8 mouse cellular contexts compared by ENCODE assay signal in the genomic region with DNA sequence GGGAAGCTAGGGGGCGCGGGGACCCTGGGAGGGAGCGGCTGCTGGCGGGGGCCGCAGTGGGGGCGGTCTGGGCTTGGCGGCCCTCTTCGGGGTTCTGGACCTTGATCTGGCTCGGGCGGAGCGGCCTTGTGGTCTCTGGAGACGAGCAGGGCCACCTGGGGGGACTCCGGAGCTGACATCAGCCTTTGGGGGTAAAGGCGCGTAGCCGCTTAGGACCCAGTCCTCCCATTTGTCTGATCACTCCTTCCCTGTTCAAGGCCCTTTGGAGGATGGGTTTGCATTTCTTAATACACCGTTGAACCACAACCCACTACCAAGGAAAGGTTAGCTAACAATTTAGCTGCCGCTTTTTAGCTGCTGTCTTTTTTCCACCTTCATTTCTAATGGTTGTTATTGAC. TPM values are rescaled to one million over a fixed set of nuclear protein-coding genes. Genes with fewer than 3 reads are reported as not detected.
DNase-seq lines count a peak whose midpoint lies in the region; ATAC-seq and TF ChIP-seq lines count a peak whose summit lies in the region.

No protein-coding gene starts in this region.

- ATAC-seq in hindbrain, embryonic 15.5 days (ENCODE audit: low FRiP score, low read depth): no peak; the same call in 1 of the 2 replicates
- peak; percentile 74 for ATAC-seq in midbrain, embryonic 13.5 days

- no peaks in the 10 kb centered on the region for H3K9me3 ChIP-seq in hindbrain, embryonic 15.5 days
- H3K9me3 ChIP-seq in midbrain, embryonic 13.5 days: no peaks in the 10 kb centered on the region

- no peaks in the 10 kb centered on the region for H3K27me3 ChIP-seq in hindbrain, embryonic 15.5 days
- H3K27me3 ChIP-seq in midbrain, embryonic 13.5 days: no peaks in the 10 kb centered on the region

- H3K4me2 ChIP-seq in hindbrain, embryonic 15.5 days: peak overlapping the region; percentile 52
- H3K4me2 ChIP-seq in midbrain, embryonic 13.5 days (replicated peaks): peak overlapping the region; percentile 51

- WGBS in hindbrain, embryonic 15.5 days: 10% methylated on average over 17 of the region's 18 CpGs
- WGBS in midbrain, embryonic 13.5 days: 35% methylated on average over 17 of the region's 18 CpGs

- peaks cover 10% of the 10 kb centered on the region for H3K4me1 ChIP-seq in hindbrain, embryonic 15.5 days (replicated peaks)
- H3K4me1 ChIP-seq in midbrain, embryonic 13.5 days (replicated peaks): peaks cover 21% of the 10 kb centered on the region

- intact Hi-C loops in left cerebral cortex, adult 2 months (cut with DNase I): no loop called here
- intact Hi-C loops in left cerebral cortex, postnatal 36 days (cut with DNase I): no loop called here

- no peak for DNase-seq in left cerebral cortex, adult 2 months (ENCODE audit: extremely low spot score in 1 of 2, low spot score in 2 of 2)
- no peak for DNase-seq in left cerebral cortex, postnatal 36 days (ENCODE audit: low spot score in 2 of 2)
- DNase-seq in brain, adult 2 months (ENCODE audit: low read depth, low spot score): peak; percentile 12
- DNase-seq in ovary, adult 18-20 months (ENCODE audit: low spot score): no peak
- no peak for DNase-seq in frontal cortex, adult 2 months (ENCODE audit: extremely low spot score in 1 of 2, low spot score in 1 of 2)
- no peak for DNase-seq in retina, embryonic 14.5 days (ENCODE audit: low spot score)

- no peaks in the 10 kb centered on the region for H3K36me3 ChIP-seq in hindbrain, embryonic 15.5 days
- H3K36me3 ChIP-seq in midbrain, embryonic 13.5 days: no peaks in the 10 kb centered on the region

- TF ChIP-seq CTCF in left cerebral cortex, adult 2 months (IDR thresholded peaks at IDR 0.05): no peak; the same call in 1 of the 2 replicates

- peak overlapping the region; percentile 76 for H3K4me3 ChIP-seq in left cerebral cortex, adult 2 months
- H3K4me3 ChIP-seq in hindbrain, embryonic 15.5 days: peak overlapping the region; percentile 80
- peak overlapping the region; percentile 73 for H3K4me3 ChIP-seq in midbrain, embryonic 13.5 days (replicated peaks)

- peak overlapping the region; percentile 86 for H3K27ac ChIP-seq in left cerebral cortex, adult 2 months
- H3K27ac ChIP-seq in hindbrain, embryonic 15.5 days (replicated peaks): peak overlapping the region; percentile 90
- H3K27ac ChIP-seq in midbrain, embryonic 13.5 days: peak overlapping the region; percentile 87

- H3K9ac ChIP-seq in hindbrain, embryonic 15.5 days: peak overlapping the region; percentile 76
- H3K9ac ChIP-seq in midbrain, embryonic 13.5 days (replicated peaks): peak overlapping the region; percentile 82

RNA-seq across cellular contexts. Expression of a gene that starts 0.4 kb away (rescaled TPM):
- 100 to 1,000 TPM; 192 to 222 TPM for total RNA-seq in left cerebral cortex, adult 2 months (2021)
- 100 to 1,000 TPM; 213 to 214 TPM for total RNA-seq in left cerebral cortex, postnatal 36 days (2021)
- 198 TPM in 2 replicates for polyA plus RNA-seq in hindbrain, embryonic 15.5 days (2015; fragmentation: Nextera tagmentation; extraction: Ambion mirVana)
- 149 and 164 TPM in 2 replicates for polyA plus RNA-seq in midbrain, embryonic 13.5 days (2015; fragmentation: Nextera tagmentation; extraction: Ambion mirVana)
- 155 and 163 TPM in 2 replicates for polyA plus RNA-seq in frontal cortex, adult 2 months (2012; rRNA removed)
